Mouse (Mus musculus): ENCODE measurements at regions not wholly inside any gene's neighbourhood (a gene's known extent, or its start where the extent isn't known, plus 50 kb on each side); places are given as distances from the start of the nearest gene placed in this dataset.

GRCm38 (mm10) chr12:70753458-70753857, 71.9 kb upstream of the Frmd6 start:
- DNase-seq (ENCODE audit: low spot score): no peak

- no peak for DNase-seq (ENCODE audit: low spot score)
Measured at GRCm38 (mm10) chr12:70758080-70758479, 67.2 kb upstream of the Frmd6 start.

DNA sequence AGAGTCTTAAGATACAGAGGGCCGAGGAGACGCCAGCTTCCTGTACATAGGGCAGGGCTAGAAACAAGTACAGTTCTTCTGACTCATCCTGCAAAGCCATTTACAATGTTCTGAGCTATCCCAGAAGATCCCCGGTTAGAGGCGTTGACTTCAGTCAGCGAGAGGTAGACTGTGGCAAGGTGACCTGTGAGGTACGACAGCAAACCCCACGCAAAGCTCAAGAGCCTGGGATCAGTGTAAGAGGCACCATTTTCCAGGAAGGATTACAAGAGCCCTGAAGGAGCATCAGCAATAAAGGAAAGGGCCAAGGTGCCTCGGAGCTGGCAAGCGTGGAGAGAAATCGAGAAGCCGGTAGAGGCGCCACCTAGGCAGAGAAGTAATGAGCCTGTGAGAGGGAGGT, 61.8 kb upstream of the Frmd6 start:
- no peak for DNase-seq (ENCODE audit: low spot score)

GRCm38 (mm10) chr12:70766319-70766718, 59.0 kb upstream of the Frmd6 start:
- no peak for DNase-seq (ENCODE audit: low spot score)

DNA sequence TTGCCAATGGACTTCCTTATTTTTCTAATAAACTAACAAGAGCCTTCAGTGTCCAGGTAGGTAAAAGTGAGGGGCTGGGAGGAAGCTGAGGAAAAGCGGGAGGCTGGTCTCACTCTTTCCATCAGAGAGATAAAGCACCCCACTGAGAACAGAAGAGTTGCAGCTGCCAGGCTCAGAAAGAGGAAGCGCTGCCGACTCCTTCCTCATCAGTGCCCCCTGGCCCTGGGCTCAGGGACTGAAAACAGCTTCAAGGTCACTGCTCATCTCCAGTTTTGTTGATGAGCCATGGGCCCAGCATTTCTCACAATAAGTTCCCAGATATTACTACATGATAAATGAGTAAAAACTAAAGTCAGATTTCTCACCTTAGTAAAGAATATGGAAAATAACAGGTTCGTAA, 57.4 kb upstream of the Frmd6 start:
- DNase-seq (ENCODE audit: low spot score): no peak

DNA sequence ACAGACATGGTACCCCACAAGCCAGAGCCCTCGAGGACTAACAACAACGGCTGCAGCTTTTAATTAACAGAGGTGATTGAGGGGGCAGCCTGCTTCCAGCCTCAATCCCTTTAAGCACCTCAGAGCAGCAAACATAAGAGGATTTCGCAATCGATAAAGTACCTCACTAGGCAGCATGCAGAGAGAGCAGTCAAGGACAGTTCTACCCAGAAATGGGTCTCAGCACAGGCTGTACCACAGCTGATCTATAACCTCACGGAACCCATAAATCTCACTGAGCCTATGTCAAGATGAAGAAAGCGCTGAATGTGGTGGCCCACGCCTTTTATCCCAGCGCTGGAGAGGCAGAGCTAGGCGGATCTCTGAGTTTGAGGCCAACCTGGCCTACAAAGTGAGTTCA, 56.6 kb upstream of the Frmd6 start:
- no peak for DNase-seq (ENCODE audit: low spot score)

DNA sequence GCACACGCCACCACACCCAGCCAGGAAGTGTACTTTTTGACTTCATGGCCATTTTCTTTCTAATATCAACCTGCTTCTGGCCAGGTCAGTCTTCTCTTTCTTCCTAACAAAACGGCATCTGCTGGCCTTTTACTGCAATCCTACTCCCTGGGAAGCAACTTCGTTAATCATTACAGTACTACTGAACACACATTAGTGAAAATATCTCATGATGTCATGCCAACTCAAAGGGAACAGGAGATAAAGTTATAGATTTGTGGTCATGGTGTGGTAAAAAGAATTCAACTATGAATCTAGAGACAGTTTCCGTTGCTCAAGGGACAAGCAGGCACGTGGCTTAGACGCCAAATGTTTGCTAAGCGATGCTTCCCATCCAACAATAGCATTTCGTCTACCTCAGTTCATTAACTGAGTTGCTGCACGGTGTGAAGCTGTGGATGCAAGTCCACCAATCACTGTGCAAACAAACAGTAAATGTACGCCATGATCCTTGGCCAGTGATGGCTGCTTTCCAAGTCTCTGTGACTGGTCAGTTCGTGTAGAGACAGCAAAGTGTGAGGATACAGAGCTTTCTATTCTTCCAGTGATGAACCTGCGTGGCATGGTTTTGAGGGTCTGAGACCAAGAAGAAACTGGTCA, 55.7 kb upstream of the Frmd6 start:
- DNase-seq (ENCODE audit: low spot score): no peak

- no peak for DNase-seq (ENCODE audit: low spot score)
Measured at GRCm38 (mm10) chr12:70774006-70774405, 51.3 kb upstream of the Frmd6 start.

GRCm38 (mm10) chr12:70774816-70775591, 50.3 kb upstream of the Frmd6 start:
- no peak for DNase-seq (ENCODE audit: low spot score)

All from gastrocnemius, adult 18-20 months (tissue).